ENCODE assay signal across 23 mouse cellular contexts in the genomic region with DNA sequence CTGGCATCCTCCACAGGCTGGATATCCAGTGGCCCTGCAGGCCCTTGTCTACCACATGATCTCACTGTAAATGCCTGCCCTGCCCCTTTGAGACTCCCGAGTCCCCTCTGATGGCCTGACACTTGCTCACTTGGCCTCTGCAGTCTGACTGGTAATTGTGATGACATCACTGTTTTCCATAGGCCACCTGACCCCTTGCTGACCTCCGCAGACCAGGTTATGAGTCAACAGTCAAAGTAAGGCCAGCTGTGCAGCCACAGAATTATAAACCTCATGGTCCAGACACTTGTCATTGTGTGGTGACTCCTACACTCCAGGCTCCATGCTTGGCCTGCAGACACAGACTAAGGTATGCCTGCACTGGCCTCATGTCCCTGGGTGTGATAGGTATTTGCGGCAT. TPM values are rescaled to one million over a fixed set of nuclear protein-coding genes. Genes with fewer than 3 reads are reported as not detected.
DNase-seq lines count a peak whose midpoint lies in the region; ATAC-seq and TF ChIP-seq lines count a peak whose summit lies in the region.
"Had no signal": no experiment of that assay in that cellular context is flagged by ENCODE, and none has a peak within 500 bp of the region (broad histone marks: within the 10 kb centered on the region; RNA-seq: fewer than 3 reads in every experiment).

No protein-coding gene starts in this region.

- no peak overlapping the region for H3K9ac ChIP-seq in forebrain, embryonic 13.5 days
- H3K9ac ChIP-seq in forebrain, embryonic 11.5 days (ENCODE audit: low read length): no peak overlapping the region
- no peak overlapping the region for H3K9ac ChIP-seq in hindbrain, postnatal 0 days (replicated peaks; ENCODE audit: low read length)
- no peak overlapping the region for H3K9ac ChIP-seq in neural tube, embryonic 14.5 days (replicated peaks; ENCODE audit: low read depth, low read length)
- H3K9ac ChIP-seq: limb, embryonic 12.5 days; liver, embryonic 15.5 days had no signal

- TF ChIP-seq CTCF in hindbrain, postnatal 0 days (IDR thresholded peaks at IDR 0.05; ENCODE audit: low read depth): no peak

- H3K36me3 ChIP-seq in forebrain, embryonic 13.5 days (ENCODE audit: poor library complexity, severe bottlenecking): no peaks in the 10 kb centered on the region
- H3K36me3 ChIP-seq in forebrain, embryonic 11.5 days (ENCODE audit: control insufficient read depth, insufficient read depth, low read length): no peaks in the 10 kb centered on the region
- H3K36me3 ChIP-seq in hindbrain, postnatal 0 days (ENCODE audit: insufficient read depth, low read length): no peaks in the 10 kb centered on the region
- H3K36me3 ChIP-seq in neural tube, embryonic 14.5 days (ENCODE audit: control insufficient read depth, insufficient read depth, low read length): no peaks in the 10 kb centered on the region
- H3K36me3 ChIP-seq: G1E; limb, embryonic 12.5 days; liver, embryonic 15.5 days had no signal

- peak overlapping the region; percentile 74 for H3K27ac ChIP-seq in forebrain, embryonic 13.5 days
- H3K27ac ChIP-seq in forebrain, embryonic 11.5 days (ENCODE audit: low read depth, low read length): no peak overlapping the region
- peak overlapping the region; percentile 55; the same call in 1 of the 2 replicates for H3K27ac ChIP-seq in hindbrain, postnatal 0 days
- H3K27ac ChIP-seq in neural tube, embryonic 14.5 days (ENCODE audit: low read depth, low read length): peak overlapping the region; percentile 71
- H3K27ac ChIP-seq: limb, embryonic 12.5 days; liver, embryonic 15.5 days had no signal

- no peaks in the 10 kb centered on the region for H3K9me3 ChIP-seq in forebrain, embryonic 13.5 days (replicated peaks)
- H3K9me3 ChIP-seq in forebrain, embryonic 11.5 days (ENCODE audit: control insufficient read depth, low read length): no peaks in the 10 kb centered on the region
- no peaks in the 10 kb centered on the region for H3K9me3 ChIP-seq in hindbrain, postnatal 0 days (ENCODE audit: low read length)
- H3K9me3 ChIP-seq in neural tube, embryonic 14.5 days (ENCODE audit: control insufficient read depth, low read length): no peaks in the 10 kb centered on the region
- H3K9me3 ChIP-seq: liver, embryonic 15.5 days had no signal

- ATAC-seq in forebrain, embryonic 13.5 days: no peak
- ATAC-seq in forebrain, embryonic 11.5 days (replicated peaks; ENCODE audit: low FRiP score): no peak
- ATAC-seq in hindbrain, postnatal 0 days: no peak
- no peak for ATAC-seq in neural tube, embryonic 14.5 days (ENCODE audit: low read depth)
- ATAC-seq: intestine, postnatal 0 days had no signal

- peak overlapping the region; percentile 27 for H3K4me2 ChIP-seq in forebrain, embryonic 13.5 days
- no peak overlapping the region for H3K4me2 ChIP-seq in forebrain, embryonic 11.5 days (ENCODE audit: low read depth, low read length, severe bottlenecking)
- H3K4me2 ChIP-seq in hindbrain, postnatal 0 days (ENCODE audit: low read depth, low read length): no peak overlapping the region
- H3K4me2 ChIP-seq in neural tube, embryonic 14.5 days (ENCODE audit: low read depth, low read length): peak overlapping the region; percentile 0; the same call in 1 of the 2 replicates
- H3K4me2 ChIP-seq: heart, embryonic 11.5 days; limb, embryonic 12.5 days; liver, embryonic 15.5 days had no signal

- H3K4me1 ChIP-seq in forebrain, embryonic 13.5 days: peaks cover 59% of the 10 kb centered on the region
- no peaks in the 10 kb centered on the region; the same call in 1 of the 2 replicates for H3K4me1 ChIP-seq in forebrain, embryonic 11.5 days (replicated peaks; ENCODE audit: control insufficient read depth, insufficient read depth, low read length)
- peaks cover 35% of the 10 kb centered on the region for H3K4me1 ChIP-seq in hindbrain, postnatal 0 days (ENCODE audit: insufficient read depth, low read length)
- H3K4me1 ChIP-seq in neural tube, embryonic 14.5 days (ENCODE audit: control insufficient read depth, insufficient read depth, low read length): peaks cover 41% of the 10 kb centered on the region
- H3K4me1 ChIP-seq: liver, embryonic 15.5 days had no signal

- H3K4me3 ChIP-seq in forebrain, embryonic 13.5 days: no peak overlapping the region
- no peak overlapping the region for H3K4me3 ChIP-seq in forebrain, embryonic 11.5 days (ENCODE audit: low read depth, low read length)
- no peak overlapping the region for H3K4me3 ChIP-seq in hindbrain, postnatal 0 days (ENCODE audit: low read length)
- H3K4me3 ChIP-seq in neural tube, embryonic 14.5 days (ENCODE audit: low read depth, low read length): no peak overlapping the region
- H3K4me3 ChIP-seq: limb, embryonic 12.5 days; liver, embryonic 15.5 days; megakaryocyte, embryonic 14.5 days had no signal

- 83% methylated on average over 3 of the region's 3 CpGs for WGBS in forebrain, embryonic 13.5 days
- WGBS in forebrain, embryonic 11.5 days: 93% methylated on average over 3 of the region's 3 CpGs
- 62% methylated on average over 3 of the region's 3 CpGs for WGBS in hindbrain, postnatal 0 days
- WGBS in neural tube, embryonic 14.5 days: 76% methylated on average over 3 of the region's 3 CpGs

- peaks cover 30% of the 10 kb centered on the region for H3K27me3 ChIP-seq in forebrain, embryonic 13.5 days
- peaks cover 18% of the 10 kb centered on the region for H3K27me3 ChIP-seq in forebrain, embryonic 11.5 days (ENCODE audit: control insufficient read depth, insufficient read depth, low read length)
- no peaks in the 10 kb centered on the region for H3K27me3 ChIP-seq in hindbrain, postnatal 0 days (ENCODE audit: insufficient read depth, low read length)
- H3K27me3 ChIP-seq in neural tube, embryonic 14.5 days (ENCODE audit: control insufficient read depth, insufficient read depth, low read length): no peaks in the 10 kb centered on the region

- DNase-seq in forebrain, embryonic 11.5 days (ENCODE audit: low spot score): no peak
- DNase-seq in MN1 (ENCODE audit: low spot score): peak; percentile 38
- no peak for DNase-seq in hindbrain, postnatal 0 days (ENCODE audit: low spot score)
- DNase-seq in urinary bladder, postnatal 10 days (ENCODE audit: low spot score): no peak
- no peak for DNase-seq in urinary bladder, adult 2 months (ENCODE audit: low spot score)
- DNase-seq in cerebellum, adult 18-20 months: no peak
- DNase-seq: adrenal gland, postnatal 36 days; cerebellum, adult 9-11 months; embryo, embryonic 11 days; gastrocnemius, postnatal 25 days; heart, postnatal 36 days; kidney, postnatal 25 days; layer of hippocampus, postnatal 36 days; lung, postnatal 10 days; thymus, adult 18-20 months had no signal

RNA-seq across cellular contexts. Expression of a gene that starts 8.6 kb away (rescaled TPM):
- polyA plus RNA-seq in forebrain, embryonic 13.5 days (2015; fragmentation: Nextera tagmentation; extraction: Ambion mirVana): 23.3 and 30.7 TPM in 2 replicates
- polyA plus RNA-seq in forebrain, embryonic 11.5 days (2014; fragmentation: Nextera tagmentation; extraction: Ambion mirVana): 3.1 and 3.4 TPM in 2 replicates
- total RNA-seq in hindbrain, postnatal 0 days (2014; rRNA removed): 134 and 141 TPM in 2 replicates
- 94.1 and 96.2 TPM in 2 replicates for polyA plus RNA-seq in hindbrain, postnatal 0 days (2015; fragmentation: Nextera tagmentation; extraction: Ambion mirVana)
- polyA plus RNA-seq in neural tube, embryonic 14.5 days (2014; fragmentation: Nextera tagmentation; extraction: Ambion mirVana): 52.3 and 63.3 TPM in 2 replicates
- polyA plus RNA-seq in urinary bladder, adult 2 months (2012; rRNA removed): 0.22 TPM in 2 replicates
- total RNA-seq: G1E; heart, postnatal 36 days had no signal

RNA-seq across cellular contexts. Expression of a gene that starts 18.7 kb away (rescaled TPM):
- 0.11 TPM in 1 of 2 replicates, not detected in the other for polyA plus RNA-seq in forebrain, embryonic 13.5 days (2015; fragmentation: Nextera tagmentation; extraction: Ambion mirVana)
- 0.13 TPM in 1 of 2 replicates, not detected in the other for polyA plus RNA-seq in forebrain, embryonic 11.5 days (2014; fragmentation: Nextera tagmentation; extraction: Ambion mirVana)
- total RNA-seq in hindbrain, postnatal 0 days (2014; rRNA removed): not detected in 2 replicates
- 0.11 TPM in 1 of 2 replicates, not detected in the other for polyA plus RNA-seq in hindbrain, postnatal 0 days (2015; fragmentation: Nextera tagmentation; extraction: Ambion mirVana)
- polyA plus RNA-seq in neural tube, embryonic 14.5 days (2014; fragmentation: Nextera tagmentation; extraction: Ambion mirVana): 0.08 and 0.21 TPM in 2 replicates
- polyA plus RNA-seq in urinary bladder, adult 2 months (2012; rRNA removed): 2.8 and 4.3 TPM in 2 replicates
- polyA plus RNA-seq: G1E; limb, embryonic 12.5 days; liver, embryonic 15.5 days had no signal

Comparison
In these comparisons a context has a peak if more than half of its experiments do, and no peak if none do; other contexts are left out.
1. H3K4me2 ChIP-seq: peak in forebrain, embryonic 13.5 days (single experiment) and neural tube, embryonic 14.5 days (single experiment); none in forebrain, embryonic 11.5 days (single experiment) and hindbrain, postnatal 0 days (single experiment).